Mouse (Mus musculus) heart, postnatal 0 days (tissue): ENCODE measurements at regions not wholly inside any gene's neighbourhood (a gene's known extent, or its start where the extent isn't known, plus 50 kb on each side); places are given as distances from the start of the nearest gene placed in this dataset.

Experiments used
- ATAC-seq: fragments of 200-750 bp; cut with Nextera tagmentation; 2 replicates; pipeline ENCODE4 v1.8.0; 2017; ENCODE audit warnings: low read depth, moderate number of reproducible peaks, moderate library complexity; ENCODE audit not compliant: insufficient read depth
- DNase-seq: peaks from one replicate; pipeline ENCODE4 v3.0.0-alpha.2; 2016; ENCODE audit warnings: low spot score
- H3K27ac ChIP-seq: fragments of 300-500 bp; sonication (generic); 2 replicates; pipeline ENCODE4 v1.5.1; 2014; ENCODE audit warnings: low read depth, mild to moderate bottlenecking
- H3K27me3 ChIP-seq: fragments of 300-500 bp; sonication (generic); 2 replicates; pipeline ENCODE4 v1.6.1; 2014; ENCODE audit warnings: low read length, mixed read lengths; ENCODE audit not compliant: control insufficient read depth, insufficient read depth
- H3K36me3 ChIP-seq: fragments of 300-500 bp; sonication (generic); replicated peaks from 2 replicates; pipeline ENCODE4 v1.6.1; 2014; ENCODE audit warnings: low read length, mixed read lengths; ENCODE audit not compliant: control insufficient read depth, insufficient read depth
- H3K4me1 ChIP-seq: fragments of 300-500 bp; sonication (generic); 2 replicates; pipeline ENCODE4 v1.6.1; 2014; ENCODE audit warnings: antibody characterized with exemption; ENCODE audit not compliant: control insufficient read depth, insufficient read depth
- H3K4me2 ChIP-seq: fragments of 300-500 bp; sonication (generic); 2 replicates; pipeline ENCODE4 v1.6.1; 2014; ENCODE audit warnings: low read depth, mild to moderate bottlenecking, low read length, moderate library complexity
- H3K4me3 ChIP-seq: fragments of 300-500 bp; sonication (generic); 2 replicates; pipeline ENCODE4 v1.5.1; 2014; ENCODE audit warnings: low read depth, low read length
- H3K9ac ChIP-seq: fragments of 300-500 bp; sonication (generic); replicated peaks from 2 replicates; pipeline ENCODE4 v1.6.1; 2014; ENCODE audit warnings: low read depth, low read length, mixed read lengths
- H3K9me3 ChIP-seq: fragments of 300-500 bp; sonication (generic); replicated peaks from 2 replicates; pipeline ENCODE4 v1.6.1; 2016; ENCODE audit warnings: low read length; ENCODE audit not compliant: control insufficient read depth
- CTCF ChIP-seq: IDR thresholded peaks from 2 replicates; pipeline ENCODE4 v1.5.1; 2016; ENCODE audit warnings: antibody characterized with exemption, control low read depth, low read depth
- EP300 ChIP-seq: IDR thresholded peaks from 2 replicates; pipeline ENCODE4 v1.6.1; 2016; ENCODE audit warnings: antibody characterized with exemption, low read depth
- WGBS: fragments of 180-500 bp; shearing (Covaris S2); extraction: QIAGEN DNeasy Blood & Tissue Kit; methylation state at CpG from one replicate; pipeline ENCODE4 v1.1.7; 2014; 5-methylcytosine and 5-hydroxymethylcytosine counted together

GRCm38 (mm10) chr12:46020835-46021545, 797.7 kb downstream of the Nova1 start:
- no peak overlapping the region for H3K27ac ChIP-seq
- no peak overlapping the region for H3K4me3 ChIP-seq
- TF ChIP-seq CTCF (no peak), EP300 (no peak)
- H3K4me2 ChIP-seq: no peak overlapping the region
- H3K36me3 ChIP-seq: no peaks in the 10 kb centered on the region
- DNase-seq: no peak
- 71% methylated on average over 6 of the region's 6 CpGs for WGBS
- H3K9me3 ChIP-seq: no peaks in the 10 kb centered on the region
- no peaks in the 10 kb centered on the region for H3K4me1 ChIP-seq
- H3K9ac ChIP-seq: no peak overlapping the region
- H3K27me3 ChIP-seq: no peaks in the 10 kb centered on the region
- no peak for ATAC-seq

- Histone ChIP-seq H3K27me3 (no peaks in the 10 kb centered on the region), H3K9ac (no peak overlapping the region), H3K4me3 (no peak overlapping the region), H3K4me2 (no peak overlapping the region), H3K4me1 (no peaks in the 10 kb centered on the region), H3K9me3 (no peaks in the 10 kb centered on the region), H3K27ac (no peak overlapping the region), H3K36me3 (no peaks in the 10 kb centered on the region)
- TF ChIP-seq CTCF (no peak), EP300 (no peak)
- ATAC-seq: no peak
- no peak for DNase-seq
Measured at GRCm38 (mm10) chr12:45977691-45978414, 840.9 kb downstream of the Nova1 start.

- ATAC-seq (no peak), DNase-seq (no peak)
- WGBS: 76% methylated on average over 2 of the region's 2 CpGs
- no peaks in the 10 kb centered on the region for H3K27me3 ChIP-seq
- H3K9ac ChIP-seq: no peak overlapping the region
- no peaks in the 10 kb centered on the region for H3K9me3 ChIP-seq
- H3K4me3 ChIP-seq: no peak overlapping the region
- H3K4me1 ChIP-seq: no peaks in the 10 kb centered on the region
- H3K36me3 ChIP-seq: no peaks in the 10 kb centered on the region
- H3K4me2 ChIP-seq: no peak overlapping the region
- TF ChIP-seq CTCF (no peak), EP300 (no peak)
- H3K27ac ChIP-seq: no peak overlapping the region
Measured at GRCm38 (mm10) chr12:45975780-45976179, 842.9 kb downstream of the Nova1 start.

GRCm38 (mm10) chr12:45970472-45970871, 848.3 kb downstream of the Nova1 start:
- Histone ChIP-seq H3K4me2 (no peak overlapping the region), H3K27ac (no peak overlapping the region), H3K9me3 (no peaks in the 10 kb centered on the region), H3K4me1 (no peaks in the 10 kb centered on the region), H3K36me3 (no peaks in the 10 kb centered on the region), H3K4me3 (no peak overlapping the region), H3K9ac (no peak overlapping the region), H3K27me3 (no peaks in the 10 kb centered on the region)
- no peak for ATAC-seq
- TF ChIP-seq EP300 (no peak), CTCF (no peak)
- 63% methylated on average over 2 of the region's 2 CpGs for WGBS
- DNase-seq: no peak

- Histone ChIP-seq H3K4me2 (no peak overlapping the region), H3K9ac (no peak overlapping the region), H3K9me3 (no peaks in the 10 kb centered on the region), H3K27me3 (no peaks in the 10 kb centered on the region), H3K36me3 (no peaks in the 10 kb centered on the region), H3K27ac (no peak overlapping the region), H3K4me3 (no peak overlapping the region), H3K4me1 (no peaks in the 10 kb centered on the region)
- ATAC-seq: no peak
- no peak for DNase-seq
- TF ChIP-seq CTCF (no peak), EP300 (no peak)
- 55% methylated on average over 1 of the region's 1 CpGs for WGBS
Measured at GRCm38 (mm10) chr12:45969881-45970280, 848.8 kb downstream of the Nova1 start.

- Histone ChIP-seq H3K4me2 (no peak overlapping the region), H3K27ac (no peak overlapping the region), H3K27me3 (no peaks in the 10 kb centered on the region), H3K4me3 (no peak overlapping the region), H3K4me1 (no peaks in the 10 kb centered on the region), H3K9ac (no peak overlapping the region), H3K9me3 (no peaks in the 10 kb centered on the region), H3K36me3 (no peaks in the 10 kb centered on the region)
- WGBS: 66% methylated on average over 2 of the region's 2 CpGs
- ATAC-seq (no peak), DNase-seq (no peak)
- no peak for TF ChIP-seq CTCF
- no peak for TF ChIP-seq EP300
Measured at GRCm38 (mm10) chr12:45946918-45947317, 871.8 kb downstream of the Nova1 start.
